Mouse (Mus musculus): ENCODE results near the gene Srgap3. TPM values are rescaled to one million over a fixed set of nuclear protein-coding genes. Genes with fewer than 3 reads are reported as not detected.

Srgap3 gene
- 91.4 and 95.5 TPM in 2 replicates for polyA plus RNA-seq (2012; rRNA removed)

GRCm38 (mm10) chr6:112946895-112947436 lies at the start of gene Srgap3:
TSS of gene Srgap3 (minus strand) at chr6:112947266.
- TF ChIP-seq CTCF (IDR thresholded peaks at IDR 0.05; ENCODE audit: extremely low read depth, insufficient read depth, low read length): no peak
- TF ChIP-seq POLR2A (IDR thresholded peaks at IDR 0.05; ENCODE audit: extremely low read depth, insufficient read depth, low read length): peak; percentile 87
- H3K27ac ChIP-seq (ENCODE audit: insufficient read depth, low read length): peak within 1 kb of the TSS; percentile 89
- peak within 1 kb of the TSS; percentile 95 for H3K4me3 ChIP-seq (ENCODE audit: insufficient read depth, low read length)
- H3K4me1 ChIP-seq (ENCODE audit: control insufficient read depth, insufficient read depth, low read length): peaks cover 4% of the 10 kb centered on the region

- no peaks in the 10 kb centered on the region for H3K4me1 ChIP-seq (ENCODE audit: control insufficient read depth, insufficient read depth, low read length)
- H3K4me3 ChIP-seq (ENCODE audit: insufficient read depth, low read length): no peak overlapping the region
- TF ChIP-seq POLR2A (IDR thresholded peaks at IDR 0.05; ENCODE audit: extremely low read depth, insufficient read depth, low read length) (no peak), CTCF (IDR thresholded peaks at IDR 0.05; ENCODE audit: extremely low read depth, insufficient read depth, low read length) (no peak)
- no peak overlapping the region for H3K27ac ChIP-seq (ENCODE audit: insufficient read depth, low read length)
These were observed 48.6 kb upstream of the Srgap3 start for GRCm38 (mm10) chr6:112995708-112996107.

GRCm38 (mm10) chr6:112990119-112990518 lies 43.1 kb upstream of the Srgap3 start:
- Histone ChIP-seq H3K4me1 (ENCODE audit: control insufficient read depth, insufficient read depth, low read length) (no peaks in the 10 kb centered on the region), H3K4me3 (ENCODE audit: insufficient read depth, low read length) (no peak overlapping the region), H3K27ac (ENCODE audit: insufficient read depth, low read length) (no peak overlapping the region)
- TF ChIP-seq CTCF (IDR thresholded peaks at IDR 0.05; ENCODE audit: extremely low read depth, insufficient read depth, low read length): no peak
- no peak for TF ChIP-seq POLR2A (IDR thresholded peaks at IDR 0.05; ENCODE audit: extremely low read depth, insufficient read depth, low read length)

GRCm38 (mm10) chr6:112985362-112986314 lies 38.6 kb upstream of the Srgap3 start:
- TF ChIP-seq POLR2A (IDR thresholded peaks at IDR 0.05; ENCODE audit: extremely low read depth, insufficient read depth, low read length) (no peak), CTCF (IDR thresholded peaks at IDR 0.05; ENCODE audit: extremely low read depth, insufficient read depth, low read length) (no peak)
- Histone ChIP-seq H3K4me1 (ENCODE audit: control insufficient read depth, insufficient read depth, low read length) (no peaks in the 10 kb centered on the region), H3K27ac (ENCODE audit: insufficient read depth, low read length) (no peak overlapping the region), H3K4me3 (ENCODE audit: insufficient read depth, low read length) (no peak overlapping the region)

- no peaks in the 10 kb centered on the region for H3K4me1 ChIP-seq (ENCODE audit: control insufficient read depth, insufficient read depth, low read length)
- TF ChIP-seq CTCF (IDR thresholded peaks at IDR 0.05; ENCODE audit: extremely low read depth, insufficient read depth, low read length) (no peak), POLR2A (IDR thresholded peaks at IDR 0.05; ENCODE audit: extremely low read depth, insufficient read depth, low read length) (no peak)
- no peak overlapping the region for H3K4me3 ChIP-seq (ENCODE audit: insufficient read depth, low read length)
- H3K27ac ChIP-seq (ENCODE audit: insufficient read depth, low read length): no peak overlapping the region
These were observed 35.2 kb upstream of the Srgap3 start for GRCm38 (mm10) chr6:112982241-112982640.

- Histone ChIP-seq H3K4me3 (ENCODE audit: insufficient read depth, low read length) (no peak overlapping the region), H3K4me1 (ENCODE audit: control insufficient read depth, insufficient read depth, low read length) (peaks cover 2% of the 10 kb centered on the region), H3K27ac (ENCODE audit: insufficient read depth, low read length) (no peak overlapping the region)
- TF ChIP-seq POLR2A (IDR thresholded peaks at IDR 0.05; ENCODE audit: extremely low read depth, insufficient read depth, low read length) (no peak), CTCF (IDR thresholded peaks at IDR 0.05; ENCODE audit: extremely low read depth, insufficient read depth, low read length) (no peak)
These were observed 31.9 kb upstream of the Srgap3 start for GRCm38 (mm10) chr6:112978947-112979346.

GRCm38 (mm10) chr6:112977246-112977645 lies 30.2 kb upstream of the Srgap3 start:
- H3K4me3 ChIP-seq (ENCODE audit: insufficient read depth, low read length): no peak overlapping the region
- peaks cover 4% of the 10 kb centered on the region for H3K4me1 ChIP-seq (ENCODE audit: control insufficient read depth, insufficient read depth, low read length)
- TF ChIP-seq CTCF (IDR thresholded peaks at IDR 0.05; ENCODE audit: extremely low read depth, insufficient read depth, low read length) (no peak), POLR2A (IDR thresholded peaks at IDR 0.05; ENCODE audit: extremely low read depth, insufficient read depth, low read length) (no peak)
- H3K27ac ChIP-seq (ENCODE audit: insufficient read depth, low read length): no peak overlapping the region

GRCm38 (mm10) chr6:112976541-112976940 lies 29.5 kb upstream of the Srgap3 start:
- Histone ChIP-seq H3K4me3 (ENCODE audit: insufficient read depth, low read length) (no peak overlapping the region), H3K4me1 (ENCODE audit: control insufficient read depth, insufficient read depth, low read length) (peaks cover 4% of the 10 kb centered on the region), H3K27ac (ENCODE audit: insufficient read depth, low read length) (no peak overlapping the region)
- no peak for TF ChIP-seq CTCF (IDR thresholded peaks at IDR 0.05; ENCODE audit: extremely low read depth, insufficient read depth, low read length)
- no peak for TF ChIP-seq POLR2A (IDR thresholded peaks at IDR 0.05; ENCODE audit: extremely low read depth, insufficient read depth, low read length)

- no peak overlapping the region for H3K4me3 ChIP-seq (ENCODE audit: insufficient read depth, low read length)
- TF ChIP-seq CTCF (IDR thresholded peaks at IDR 0.05; ENCODE audit: extremely low read depth, insufficient read depth, low read length) (no peak), POLR2A (IDR thresholded peaks at IDR 0.05; ENCODE audit: extremely low read depth, insufficient read depth, low read length) (no peak)
- peaks cover 5% of the 10 kb centered on the region for H3K4me1 ChIP-seq (ENCODE audit: control insufficient read depth, insufficient read depth, low read length)
- H3K27ac ChIP-seq (ENCODE audit: insufficient read depth, low read length): no peak overlapping the region
These were observed 29.1 kb upstream of the Srgap3 start for GRCm38 (mm10) chr6:112976136-112976535.
